Mouse (Mus musculus): Measurements from ENCODE around the gene Llgl2.
"Not testable (repeated sequence)": the region's sequence is repeated elsewhere in the genome, so short reads cannot be mapped to it uniquely, and the experiment has no call there.

Llgl2 gene

GRCm38 (mm10) chr11:115834033-115834432, 10.2 kb downstream of the Llgl2 start:
- DNase-seq (ENCODE audit: low spot score), result no peak

- DNase-seq (ENCODE audit: low spot score), result no peak
Measured at GRCm38 (mm10) chr11:115836656-115837395, 13.0 kb downstream of the Llgl2 start.

- no peak for DNase-seq (ENCODE audit: low spot score)
Measured at GRCm38 (mm10) chr11:115837606-115838345, 13.9 kb downstream of the Llgl2 start.

GRCm38 (mm10) chr11:115838895-115839311, 15.1 kb downstream of the Llgl2 start:
- DNase-seq (ENCODE audit: low spot score), result peak; percentile 47

DNA sequence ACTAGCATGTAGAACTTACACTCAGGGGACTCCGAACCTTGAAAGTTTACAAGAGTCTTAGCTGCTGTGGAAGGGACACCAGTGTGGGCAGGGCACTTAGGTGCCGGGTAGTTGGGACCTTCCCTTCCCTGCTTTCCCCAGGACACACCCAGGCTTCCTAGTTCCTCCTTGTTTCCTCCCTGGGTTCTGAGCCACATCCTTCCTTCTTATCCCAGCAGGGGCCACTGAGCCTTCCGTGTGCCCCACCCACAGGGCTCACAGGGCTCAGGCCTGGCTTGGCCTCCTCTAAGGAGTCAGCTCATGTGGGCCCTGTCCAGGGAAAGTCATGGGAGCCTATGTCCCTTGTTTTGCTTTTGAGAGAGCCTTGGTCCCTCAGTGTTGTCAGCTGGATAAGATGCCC, 15.9 kb downstream of the Llgl2 start:
- DNase-seq (ENCODE audit: low spot score), result no peak

GRCm38 (mm10) chr11:115841044-115841443, 17.2 kb downstream of the Llgl2 start:
- no peak for DNase-seq (ENCODE audit: low spot score)

DNA sequence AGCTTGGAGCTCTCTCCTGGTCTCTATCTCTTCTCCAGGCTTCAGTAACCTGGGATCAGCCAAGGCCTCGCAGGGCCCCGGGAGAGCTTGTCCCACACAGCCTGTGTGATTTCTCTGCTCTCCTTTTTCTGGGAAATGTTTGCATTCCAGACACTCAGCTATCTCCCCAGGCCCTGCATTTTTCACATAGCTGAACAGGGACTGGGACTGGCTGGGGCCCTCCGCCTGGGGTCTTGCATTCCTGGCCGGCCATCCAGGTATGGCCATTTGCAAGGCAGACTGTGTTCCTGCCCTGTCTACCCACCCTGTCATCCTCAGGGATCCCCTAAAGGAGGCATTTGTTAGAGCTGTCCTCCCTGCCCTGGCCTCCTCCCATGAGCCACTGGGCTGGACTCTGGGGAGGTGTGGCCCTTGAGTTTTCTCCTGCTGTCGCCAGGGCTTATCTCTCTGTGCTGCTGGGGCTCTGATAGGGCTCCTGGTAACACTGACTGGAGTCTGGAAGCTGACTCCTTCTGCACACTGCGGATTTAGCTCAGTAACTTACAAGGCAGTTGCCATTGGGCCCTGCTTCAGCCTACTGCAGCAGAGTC, 18.2 kb downstream of the Llgl2 start:
- DNase-seq (ENCODE audit: low spot score), result peak; percentile 91

DNA sequence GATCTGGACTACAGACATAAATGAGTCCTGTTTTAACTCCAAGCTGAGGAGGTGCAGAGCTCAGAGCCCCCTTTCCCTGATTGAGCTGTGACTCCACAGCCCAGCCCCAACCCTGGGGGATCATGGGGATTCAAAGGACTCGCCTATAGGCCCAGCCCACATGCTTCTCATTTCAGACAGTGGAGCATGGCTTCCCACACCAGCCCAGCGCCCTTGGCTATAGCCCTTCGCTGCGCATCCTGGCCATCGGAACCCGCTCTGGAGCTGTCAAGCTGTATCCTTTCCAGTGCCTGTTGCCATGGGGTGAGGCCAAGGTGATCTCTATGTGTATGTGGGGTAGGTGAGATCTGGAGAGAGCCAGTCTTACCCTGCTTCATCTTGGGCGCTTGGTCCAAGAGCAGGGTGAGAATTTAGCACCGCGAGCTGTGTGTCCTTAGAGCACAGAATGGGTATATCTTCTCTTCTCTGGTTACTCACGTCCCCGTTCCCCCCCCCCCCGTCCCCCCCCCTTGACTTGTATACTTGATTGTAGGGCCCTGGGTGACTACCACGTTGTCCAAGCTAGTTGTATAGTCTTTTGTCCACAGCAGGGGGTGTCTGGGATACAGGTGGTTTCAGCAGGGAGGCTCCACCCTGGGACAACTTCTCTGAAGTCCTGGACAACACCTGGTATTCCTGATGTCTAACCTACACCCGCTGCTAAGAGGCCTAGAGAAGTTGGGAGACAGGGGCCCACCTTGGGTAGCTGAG, 19.5 kb downstream of the Llgl2 start:
- no peak for DNase-seq (ENCODE audit: low spot score)

- DNase-seq (ENCODE audit: low spot score), result no peak
Measured at GRCm38 (mm10) chr11:115843891-115844239, 20.0 kb downstream of the Llgl2 start.

- no peak for DNase-seq (ENCODE audit: low spot score)
Measured at GRCm38 (mm10) chr11:115844240-115844639, 20.4 kb downstream of the Llgl2 start.

DNA sequence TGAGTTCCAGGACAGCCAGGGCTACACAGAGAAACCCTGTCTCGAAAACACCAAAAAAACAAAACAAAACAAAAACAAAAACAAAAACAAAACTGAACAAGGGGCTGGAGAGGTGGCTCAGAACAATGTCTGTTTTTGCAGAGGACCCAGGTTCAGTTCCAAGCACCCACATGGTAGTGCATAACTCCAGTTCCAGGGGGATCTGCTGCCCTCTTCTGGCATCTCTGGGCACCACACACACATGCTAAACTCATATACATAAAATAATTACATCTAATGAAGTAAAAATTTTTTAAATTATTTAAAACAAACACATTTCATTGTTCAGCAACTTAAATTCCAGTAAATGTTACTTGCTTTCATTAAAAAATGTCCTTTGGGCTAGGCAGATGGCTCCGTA, 22.0 kb downstream of the Llgl2 start:
- no peak for DNase-seq (ENCODE audit: low spot score)

- no peak for DNase-seq (ENCODE audit: low spot score)
Measured at GRCm38 (mm10) chr11:115854674-115855073, 30.8 kb downstream of the Llgl2 start.

- not testable (repeated sequence) for DNase-seq (ENCODE audit: low spot score)
Measured at GRCm38 (mm10) chr11:115857146-115857545, 33.3 kb downstream of the Llgl2 start.

GRCm38 (mm10) chr11:115857936-115858335, 34.1 kb downstream of the Llgl2 start:
- DNase-seq (ENCODE audit: low spot score), result no peak

DNA sequence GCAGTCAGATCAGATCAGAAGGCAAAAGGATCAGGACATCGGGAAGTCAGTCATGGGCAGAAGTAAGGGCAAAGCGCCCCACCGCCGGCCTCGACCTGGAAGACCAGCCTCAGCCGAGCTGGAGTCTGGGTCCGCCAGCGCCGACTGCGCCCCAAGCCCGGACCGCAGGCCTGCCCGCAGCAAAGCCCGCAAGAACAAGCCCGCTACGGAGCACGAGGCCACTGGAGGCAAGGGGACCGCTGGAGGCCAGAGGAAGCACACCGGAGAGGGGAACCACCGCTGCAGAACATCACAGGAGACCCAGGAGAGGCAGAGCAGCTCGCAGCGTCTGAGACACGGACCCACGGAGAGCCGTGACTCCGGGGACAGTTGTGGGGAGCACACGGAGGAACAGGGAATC, 34.5 kb downstream of the Llgl2 start, which contains the start of gene Myo15b:
Gene Myo15b (plus strand): TSS at position 53 of the 400 bp plus-strand sequence.
- no peak for DNase-seq (ENCODE audit: low spot score)

DNA sequence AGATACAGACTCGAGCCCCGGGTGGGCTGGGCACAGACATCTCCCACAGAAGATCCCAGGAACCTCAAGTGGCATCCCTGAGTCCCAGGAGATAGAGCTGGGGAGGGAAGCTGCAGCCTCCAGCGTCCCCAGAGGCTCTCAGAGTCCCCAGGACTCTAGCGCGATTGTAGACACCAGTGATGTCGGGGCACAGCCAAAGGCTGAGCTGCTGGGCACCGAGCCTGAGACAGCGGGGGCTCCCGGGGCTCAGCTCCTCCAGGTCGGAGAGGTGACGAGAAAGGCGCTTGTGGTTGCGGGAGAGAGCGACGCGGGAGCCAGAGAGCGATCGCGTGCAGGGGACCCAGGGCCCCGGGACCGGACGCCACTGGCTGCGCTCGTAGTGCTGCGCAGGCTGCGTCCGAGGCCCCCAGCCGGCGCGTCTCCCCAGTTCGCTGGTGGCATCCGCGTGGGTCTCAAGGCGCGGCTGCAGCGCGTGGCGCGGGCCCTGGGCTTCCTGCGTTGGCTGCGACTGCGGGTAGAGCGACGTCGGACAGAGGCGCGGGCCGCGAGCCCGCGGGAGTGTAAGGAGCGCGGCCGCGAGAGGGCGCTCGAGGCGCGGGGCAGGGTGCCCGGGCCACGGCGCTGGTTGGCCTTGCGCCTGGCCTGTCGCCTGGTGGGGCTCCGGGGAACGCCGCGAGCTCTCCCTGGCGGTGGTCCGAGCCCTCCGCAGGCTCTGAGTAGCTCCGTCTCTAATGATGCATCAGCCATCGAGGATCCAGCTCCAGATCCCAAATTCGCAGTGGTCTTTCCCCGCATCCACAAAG, 35.5 kb downstream of the Llgl2 start:
- peak; percentile 78 for DNase-seq (ENCODE audit: low spot score)

DNA sequence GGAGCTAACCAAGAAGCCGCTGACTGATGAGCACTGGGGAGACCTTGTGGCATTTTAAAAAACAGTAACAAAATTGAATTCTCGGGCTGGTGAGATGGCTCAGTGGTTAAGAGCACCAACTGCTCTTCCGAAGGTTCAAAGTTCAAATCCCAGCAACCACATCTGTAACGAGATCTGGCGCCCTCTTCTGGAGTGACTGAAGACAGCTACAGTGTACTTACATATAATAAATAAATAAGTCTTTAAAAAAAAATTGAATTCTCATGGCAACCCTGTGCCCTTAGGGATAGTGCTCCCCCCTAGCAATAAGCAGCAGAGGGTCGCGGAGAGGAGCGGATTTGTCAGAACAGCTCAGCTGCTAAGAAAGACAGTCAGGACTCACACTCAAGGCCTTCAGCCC, 40.0 kb downstream of the Llgl2 start:
- DNase-seq (ENCODE audit: low spot score), result no peak

DNA sequence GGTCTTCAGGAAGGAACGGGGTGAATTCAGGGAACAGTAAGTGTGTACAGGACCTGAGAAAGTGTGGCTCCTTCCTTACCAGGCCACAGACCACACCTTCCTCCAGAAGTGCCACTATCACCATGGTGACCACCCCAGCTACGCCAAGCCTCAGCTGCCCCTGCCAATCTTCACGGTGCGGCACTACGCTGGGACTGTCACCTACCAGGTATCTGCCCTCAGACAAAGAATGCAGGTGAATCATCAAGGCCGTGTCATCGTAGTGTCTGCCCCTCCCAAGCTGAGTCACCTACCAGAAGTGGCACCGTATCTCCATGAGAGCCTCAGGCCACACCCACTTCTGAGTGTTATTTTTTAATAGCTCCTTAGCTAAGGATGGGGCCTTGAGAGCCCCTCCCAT, 45.5 kb downstream of the Llgl2 start:
- DNase-seq (ENCODE audit: low spot score), result no peak

DNA sequence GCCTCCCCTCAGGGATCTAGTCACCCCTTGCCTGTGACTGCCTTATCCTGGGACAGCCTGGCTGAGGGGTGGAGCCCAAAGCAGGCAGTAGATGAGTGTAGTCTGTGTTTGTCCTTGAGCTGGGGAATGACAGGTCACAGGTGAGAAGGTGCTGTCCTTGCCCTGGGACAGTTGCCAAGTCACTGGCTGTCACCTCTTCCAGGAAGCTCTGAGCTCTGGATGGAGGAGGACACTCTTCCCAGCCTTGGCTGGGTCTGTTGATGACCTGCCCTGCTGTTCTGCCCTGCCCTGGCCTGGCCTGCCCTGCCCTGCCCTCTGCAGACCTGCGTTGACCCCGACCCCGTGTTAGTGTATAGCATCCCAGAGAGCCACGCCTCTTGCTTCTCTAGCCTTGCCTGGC, 48.6 kb downstream of the Llgl2 start:
- DNase-seq (ENCODE audit: low spot score), result peak; percentile 71

- no peak for DNase-seq (ENCODE audit: low spot score)
Measured at GRCm38 (mm10) chr11:115875935-115876334, 52.1 kb downstream of the Llgl2 start.

DNA sequence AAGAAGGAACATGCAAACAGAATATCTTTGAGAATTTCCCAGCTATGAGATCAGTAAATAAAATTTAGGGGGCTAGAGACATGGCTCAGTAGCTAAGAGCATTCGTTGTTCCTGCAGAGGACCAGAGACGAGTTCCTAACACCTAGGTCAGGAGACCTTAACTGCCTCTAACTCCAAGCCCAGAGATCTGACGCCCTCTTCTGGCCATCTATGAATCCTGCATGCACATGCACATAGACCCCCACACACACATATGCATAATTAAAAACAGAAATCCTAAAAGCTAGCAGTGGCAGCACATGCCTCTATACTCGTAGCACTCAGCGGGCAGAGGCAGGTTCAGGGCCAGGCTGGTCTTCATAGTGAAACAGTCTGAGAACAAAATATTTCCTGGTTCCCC, 52.6 kb downstream of the Llgl2 start:
- DNase-seq (ENCODE audit: low spot score), result no peak
